Mouse (Mus musculus): ENCODE data around the gene Camp. TPM values are rescaled to one million over a fixed set of nuclear protein-coding genes. Genes with fewer than 3 reads are reported as not detected.

The Camp gene
- not detected for total RNA-seq (2021)
- long read RNA-seq, experiment 1: 0 reads
- long read RNA-seq, experiment 2: 0 reads

GRCm38 (mm10) chr9:109849312-109849758 lies at the start of gene Camp:
Gene Camp (minus strand): TSS chr9:109849617.
- peak; percentile 76 for DNase-seq

GRCm38 (mm10) chr9:109898027-109898426 lies 48.6 kb upstream of the Camp start:
- DNase-seq: peak; percentile 72

GRCm38 (mm10) chr9:109896253-109897150 lies 47.1 kb upstream of the Camp start:
- peak; percentile 75 for DNase-seq

GRCm38 (mm10) chr9:109895593-109895992 lies 46.2 kb upstream of the Camp start:
- no peak for DNase-seq

DNA sequence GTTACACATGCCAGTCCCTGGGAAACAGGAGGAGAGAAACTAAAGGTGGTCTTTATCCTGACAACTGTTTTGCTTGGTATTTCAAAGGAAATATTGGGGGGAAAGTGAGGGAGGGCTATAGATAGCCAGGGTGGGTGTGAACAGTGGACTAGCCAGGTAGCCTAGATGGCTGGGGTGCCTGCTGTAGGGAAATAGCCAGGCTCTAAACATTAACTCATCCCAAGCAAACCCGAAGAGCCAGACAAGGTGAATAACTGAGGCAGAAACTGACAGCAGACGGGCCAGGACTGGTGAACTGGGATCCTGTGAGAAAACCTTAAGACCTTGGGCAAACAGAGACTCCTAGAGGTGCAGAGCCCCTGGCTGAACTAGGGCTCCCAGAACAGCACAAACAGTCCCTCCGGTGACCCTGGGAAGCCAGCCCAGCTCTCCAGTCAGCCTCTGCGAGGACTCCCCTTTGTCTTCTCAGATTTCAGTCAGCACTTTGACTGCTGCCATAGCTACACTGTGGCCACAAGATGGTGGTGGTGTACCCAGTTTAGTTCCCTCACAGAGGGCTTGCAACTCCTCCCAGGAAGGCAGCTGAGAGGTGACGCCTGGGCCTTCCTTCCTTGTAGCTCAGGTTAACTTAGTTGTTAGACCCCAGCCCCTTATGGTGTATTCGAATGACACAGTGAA lies 45.1 kb upstream of the Camp start:
- peak; percentile 82 for DNase-seq

- DNase-seq: peak; percentile 69
Observed at GRCm38 (mm10) chr9:109892651-109893250, 43.3 kb upstream of the Camp start.

DNA sequence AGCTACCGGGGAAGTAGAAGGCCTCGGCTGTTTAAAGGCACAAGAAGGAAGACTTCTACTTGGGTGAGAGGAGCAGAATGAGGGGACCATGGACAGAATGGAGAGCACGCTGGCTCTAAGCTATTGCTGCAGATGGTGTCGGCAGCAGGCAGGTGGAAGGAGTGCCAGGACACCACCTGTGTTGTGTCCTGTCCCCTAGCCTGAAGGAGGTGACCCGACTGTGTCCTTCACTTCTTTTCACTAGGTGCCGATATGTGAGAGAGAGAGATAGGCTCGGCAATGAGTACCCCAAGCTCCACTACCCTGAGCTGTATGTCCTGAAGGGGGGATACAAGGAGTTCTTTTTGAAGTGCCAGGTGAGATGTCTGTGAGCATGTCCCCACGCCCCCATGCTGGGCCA lies 42.1 kb upstream of the Camp start:
- no peak for DNase-seq

DNA sequence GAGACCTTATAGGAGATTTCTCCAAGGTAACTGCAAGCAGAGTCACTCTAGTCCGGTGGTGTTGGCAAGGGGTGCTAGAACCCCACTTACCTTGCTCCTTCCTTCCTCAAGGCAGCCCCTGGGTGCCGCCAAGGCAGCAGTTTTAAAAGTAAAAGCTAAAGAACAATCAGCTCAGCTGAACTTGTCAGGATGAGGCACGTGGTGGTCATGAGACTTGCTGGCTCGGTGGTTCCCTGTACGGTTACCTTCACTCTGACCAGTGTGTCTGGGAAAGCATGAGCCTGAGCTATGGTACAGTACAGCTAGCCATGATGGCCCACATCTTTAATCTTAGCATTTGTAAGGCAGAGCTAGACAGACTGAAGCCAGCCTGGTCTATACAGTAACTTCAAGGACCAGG lies 37.9 kb upstream of the Camp start:
- DNase-seq: no peak

GRCm38 (mm10) chr9:109886259-109886658 lies 36.8 kb upstream of the Camp start:
- DNase-seq: no peak

DNA sequence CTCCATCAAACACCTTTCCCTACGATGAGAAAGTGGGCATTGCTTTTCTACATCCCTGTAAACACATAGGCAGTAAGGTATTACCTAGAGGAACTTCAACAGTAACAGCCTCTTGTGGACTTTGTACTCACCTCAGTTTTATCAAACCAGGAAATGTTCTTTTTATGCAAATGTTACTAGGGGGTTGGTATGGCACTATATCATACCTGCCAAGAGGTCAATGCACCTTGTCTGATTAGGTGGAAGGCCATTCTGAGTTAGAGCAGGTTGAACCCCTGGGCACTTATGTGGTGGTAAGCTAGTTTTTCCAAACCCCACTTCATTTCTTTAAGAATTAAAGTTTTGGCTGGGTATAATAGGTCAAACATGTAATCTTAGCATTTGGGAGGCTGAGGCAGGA lies 29.9 kb upstream of the Camp start:
- no peak for DNase-seq

GRCm38 (mm10) chr9:109877666-109878065 lies 28.2 kb upstream of the Camp start:
- DNase-seq: no peak

DNA sequence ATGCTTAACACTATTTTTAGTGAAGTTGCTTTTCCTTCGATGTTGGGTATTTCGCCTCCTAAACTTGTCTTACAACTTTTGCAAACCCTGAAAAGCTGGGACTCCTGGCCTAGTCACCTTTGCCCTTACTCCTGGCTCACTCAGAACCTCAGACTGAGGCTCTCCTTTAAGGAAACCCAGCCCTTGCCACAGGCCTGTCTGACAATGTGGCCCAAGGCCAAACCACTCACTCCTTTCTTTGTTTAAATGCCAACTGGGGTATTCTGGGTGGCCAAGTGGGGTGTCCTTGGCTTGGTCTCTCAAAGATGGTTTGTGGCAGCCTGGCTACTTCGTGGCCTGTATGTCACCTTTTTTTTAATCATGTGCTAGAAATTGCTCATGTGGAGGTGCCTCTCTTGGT lies 27.3 kb upstream of the Camp start:
- DNase-seq: no peak

DNA sequence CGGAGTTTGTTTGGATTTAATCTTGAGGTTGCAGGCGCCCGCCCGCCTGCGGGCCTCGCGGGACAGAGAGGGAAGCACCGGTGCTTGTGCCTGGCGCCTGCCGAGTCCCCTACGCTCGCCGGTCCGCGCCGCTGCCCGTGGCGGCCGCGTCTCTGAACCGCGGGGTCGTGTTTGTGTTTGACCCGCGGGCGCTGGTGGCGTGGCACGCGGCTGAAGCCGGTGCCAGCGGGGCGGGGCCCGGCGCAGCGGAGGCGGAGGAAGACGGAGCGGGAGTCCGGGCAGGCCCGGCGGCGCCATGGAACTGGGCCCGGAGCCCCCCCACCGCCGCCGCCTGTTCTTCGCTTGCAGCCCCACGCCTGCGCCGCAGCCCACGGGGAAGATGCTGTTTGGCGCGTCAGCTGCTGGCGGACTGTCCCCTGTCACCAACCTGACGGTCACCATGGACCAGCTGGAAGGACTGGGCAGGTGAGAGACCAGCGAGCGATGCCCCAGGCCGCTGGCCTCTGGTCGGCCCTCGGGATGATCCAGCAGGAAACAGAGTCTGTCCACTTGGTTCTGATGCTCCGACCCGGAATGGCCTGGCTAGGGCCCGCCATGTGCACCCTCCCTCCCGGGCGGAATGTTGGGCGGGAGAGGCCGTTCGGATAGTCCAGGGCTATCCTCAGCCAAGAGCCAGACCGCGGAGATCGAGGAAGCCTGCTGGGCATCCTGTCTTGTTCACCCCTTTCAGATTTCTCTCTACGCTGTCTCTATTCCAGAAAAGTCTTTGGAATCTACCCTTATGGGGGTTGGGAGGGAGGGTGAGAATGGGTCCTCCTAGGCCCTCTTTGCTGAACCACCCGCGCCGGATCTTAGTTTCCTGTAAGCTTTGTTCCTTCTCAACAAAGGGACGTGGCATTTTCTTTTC lies 26.5 kb upstream of the Camp start:
- DNase-seq: peak; percentile 79

GRCm38 (mm10) chr9:109874797-109875691 lies 25.6 kb upstream of the Camp start, which contains the start of gene Cdc25a:
Gene Cdc25a (plus strand): TSS chr9:109875579.
- peak; percentile 98 for DNase-seq

DNA sequence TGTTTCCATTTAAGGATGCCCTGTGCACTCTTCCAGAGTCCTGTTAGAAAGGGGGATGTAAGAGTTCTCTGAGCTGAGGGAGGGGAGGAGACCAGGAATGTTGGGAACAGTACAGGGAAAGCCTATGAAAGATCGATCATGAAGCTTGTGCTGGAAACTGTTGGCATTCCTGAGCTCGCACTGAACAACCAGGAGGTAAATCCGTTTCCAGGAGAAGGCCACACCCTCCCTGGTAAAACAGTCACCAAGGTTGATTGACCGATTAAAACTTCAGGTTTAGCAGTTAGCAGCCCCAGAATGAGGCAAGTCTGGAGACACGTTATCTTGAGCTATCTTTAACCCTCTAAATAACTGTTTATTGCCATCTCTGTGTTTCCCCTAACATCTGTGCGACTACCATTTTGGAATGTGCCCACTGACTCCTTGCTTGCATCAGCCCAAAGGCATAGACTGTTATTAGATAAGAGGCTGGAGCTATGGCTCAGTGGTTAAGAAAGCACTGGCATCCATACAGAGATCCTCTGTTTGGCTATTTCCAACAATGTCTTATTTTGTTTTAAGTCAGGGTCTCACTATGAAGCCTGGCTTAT lies 21.7 kb upstream of the Camp start:
- DNase-seq: no peak

- DNase-seq: no peak
Observed at GRCm38 (mm10) chr9:109866218-109866617, 16.8 kb upstream of the Camp start.

DNA sequence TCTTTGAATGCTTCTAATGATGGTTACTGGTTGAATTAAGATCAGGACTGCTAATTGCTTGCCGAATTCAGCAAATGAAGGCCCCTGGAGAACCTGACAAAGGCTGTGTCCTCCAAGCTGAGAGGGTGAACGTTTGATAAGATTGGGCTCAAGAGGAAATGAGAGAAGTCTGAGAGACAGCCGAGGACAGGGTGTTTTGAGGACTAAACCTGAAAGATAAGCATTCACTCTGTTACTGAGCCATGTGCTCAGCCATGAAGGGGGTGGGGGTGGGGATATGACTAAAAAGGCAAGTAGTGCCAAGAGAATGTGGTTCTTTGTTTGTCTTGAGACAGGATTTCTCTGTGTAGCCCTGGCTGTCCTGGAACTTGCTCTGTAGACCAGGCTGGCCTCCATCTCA lies 13.7 kb upstream of the Camp start:
- DNase-seq: no peak

DNA sequence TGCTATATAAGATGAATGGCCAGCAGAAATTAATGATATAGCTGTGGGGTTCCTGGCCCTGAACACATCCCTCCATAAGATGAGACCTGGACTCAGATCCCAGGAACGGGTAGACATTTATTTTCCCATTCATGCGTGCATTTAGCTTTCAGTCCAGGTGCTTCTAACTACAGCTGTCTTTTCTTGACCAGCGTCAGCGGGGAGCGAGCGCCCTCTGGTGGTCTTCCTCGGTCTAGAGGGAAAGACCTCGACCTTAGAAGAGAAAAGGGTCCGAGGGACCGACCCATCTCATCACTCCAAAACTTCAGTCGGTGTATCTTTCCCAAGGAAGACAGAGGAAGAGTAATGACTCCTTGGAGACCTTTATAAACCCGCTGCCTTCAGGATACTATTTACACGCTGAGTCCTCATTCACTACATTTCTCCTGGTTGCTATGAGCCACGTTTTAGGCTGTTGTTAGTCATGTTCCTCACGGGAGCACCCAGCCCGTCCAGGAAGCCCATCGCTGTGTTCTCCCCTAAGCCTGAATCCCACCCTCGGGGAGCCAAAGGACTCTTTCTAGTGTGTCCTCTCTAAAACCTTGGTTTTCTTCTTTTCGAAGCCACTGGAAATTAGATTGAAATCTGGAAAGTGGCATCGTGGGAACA lies 13.1 kb upstream of the Camp start:
- DNase-seq: peak; percentile 46

DNA sequence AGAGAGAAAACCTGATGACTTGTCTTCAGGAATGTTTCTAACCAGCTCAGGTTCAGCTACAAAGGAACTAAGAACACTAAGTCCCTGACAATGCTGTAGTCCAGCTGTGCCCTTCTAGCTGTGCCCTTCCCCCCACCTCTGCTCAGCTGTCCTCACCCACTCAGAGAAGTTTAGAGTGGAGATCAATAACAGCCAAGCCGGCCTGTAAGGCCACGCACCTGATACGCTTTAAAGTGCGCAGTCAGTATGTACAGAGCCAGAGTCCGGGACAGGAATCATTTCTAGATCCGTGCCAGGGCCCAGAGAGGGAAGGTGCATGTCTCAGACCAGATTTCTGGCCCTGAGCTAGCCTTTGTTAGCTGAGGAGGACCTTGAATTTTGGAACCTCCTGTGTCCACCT lies 6.5 kb upstream of the Camp start:
- DNase-seq: no peak

- DNase-seq: no peak
Observed at GRCm38 (mm10) chr9:109854341-109854740, 4.9 kb upstream of the Camp start.

Measured in gastrocnemius, postnatal 25 days (tissue).